In the genomic region with DNA sequence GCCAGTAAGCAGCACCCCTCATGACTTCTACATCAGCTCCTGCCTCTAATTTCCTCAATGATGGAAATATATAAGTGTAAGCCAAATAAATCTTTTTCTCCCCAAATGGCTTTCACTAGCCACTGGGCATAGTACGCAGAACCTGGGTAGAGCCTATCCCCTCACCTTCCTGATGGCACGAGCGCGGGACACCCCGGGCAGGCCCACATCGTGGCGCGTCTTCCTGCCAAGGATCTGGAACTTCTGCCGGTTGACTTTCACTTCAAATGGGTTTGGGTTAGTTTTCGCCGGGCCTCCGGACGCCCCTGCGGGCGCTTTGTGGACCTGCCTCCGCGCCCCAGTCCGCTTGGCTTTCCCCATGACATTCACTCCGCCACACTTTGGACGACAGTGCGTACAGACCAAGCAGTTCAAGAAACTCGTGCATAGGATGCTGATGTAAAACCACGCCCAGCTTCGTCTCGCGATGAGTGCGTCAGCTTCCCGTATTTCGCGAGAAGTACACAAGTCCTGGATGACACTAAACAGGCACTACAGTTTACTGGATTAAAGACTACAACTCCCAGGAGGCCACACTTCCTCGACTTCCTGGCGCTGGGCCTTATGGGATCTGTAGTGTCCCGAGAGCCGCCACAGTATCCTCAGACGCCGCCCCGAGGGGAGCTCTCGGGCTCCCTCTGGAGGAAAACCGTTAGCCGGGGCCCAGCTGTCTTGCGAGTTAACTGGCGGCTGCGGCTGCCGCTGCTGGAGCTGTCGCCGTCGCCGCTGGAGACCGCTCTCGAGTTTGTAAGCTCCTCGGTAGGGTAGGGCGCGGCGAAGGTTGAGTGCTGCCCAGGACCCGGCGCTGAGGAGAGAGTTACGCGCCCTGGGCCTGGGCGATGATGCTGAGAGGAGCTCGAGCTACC, we compare ENCODE assay signal across 8 mouse cellular contexts. TPM values are rescaled to one million over a fixed set of nuclear protein-coding genes. Genes with fewer than 3 reads are reported as not detected.
DNase-seq lines count a peak whose midpoint lies in the region; ATAC-seq and TF ChIP-seq lines count a peak whose summit lies in the region.

A gene (minus strand): TSS at position 463 of the 905 bp plus-strand sequence.
A gene (plus strand): TSS at position 694 of the 905 bp plus-strand sequence.

- H3K27ac ChIP-seq in hindbrain, embryonic 10.5 days = peak within 1 kb of the TSS; percentile 89
- peak within 1 kb of the TSS; percentile 91 for H3K27ac ChIP-seq in lung, postnatal 0 days (ENCODE audit: low read length)

- peaks cover 30% of the 10 kb centered on the region for H3K36me3 ChIP-seq in hindbrain, embryonic 10.5 days
- H3K36me3 ChIP-seq in lung, postnatal 0 days (ENCODE audit: insufficient read depth, low read length) = 0 out of 2 replicates have a peak, but pooled peaks cover 13% of the 10 kb centered on the region

- ATAC-seq in frontal cortex, adult (ENCODE audit: low TSS enrichment) = peak; percentile 98
- peak; percentile 100 for ATAC-seq in lung, postnatal 0 days

- H3K9me3 ChIP-seq in hindbrain, embryonic 10.5 days = no peaks in the 10 kb centered on the region
- H3K9me3 ChIP-seq in lung, postnatal 0 days (ENCODE audit: low read length) = no peaks in the 10 kb centered on the region

- TF ChIP-seq EP300 in lung, postnatal 0 days (IDR thresholded peaks at IDR 0.05) = peak; percentile 76

- WGBS in hindbrain, embryonic 10.5 days = under 1% methylated on average over 60 of the region's 60 CpGs
- under 1% methylated on average over 59 of the region's 60 CpGs for WGBS in lung, postnatal 0 days

- peak; percentile 94 for TF ChIP-seq CTCF in lung, postnatal 0 days (IDR thresholded peaks at IDR 0.05)

- H3K4me2 ChIP-seq in lung, postnatal 0 days (replicated peaks; ENCODE audit: low read depth, low read length) = peak within 1 kb of the TSS; percentile 74

- peaks cover 7% of the 10 kb centered on the region for H3K4me1 ChIP-seq in hindbrain, embryonic 10.5 days (replicated peaks)
- no peaks in the 10 kb centered on the region for H3K4me1 ChIP-seq in lung, postnatal 0 days (ENCODE audit: insufficient read depth, low read depth, low read length)

- H3K4me3 ChIP-seq in hindbrain, embryonic 10.5 days = peak within 1 kb of the TSS; percentile 72
- peak within 1 kb of the TSS; percentile 60 for H3K4me3 ChIP-seq in lung, postnatal 0 days (ENCODE audit: low read depth, low read length)

- peak; percentile 100 for DNase-seq in MN1 (ENCODE audit: low spot score)
- DNase-seq in cerebellum, adult 9-10 months = peak; percentile 100
- DNase-seq in hindbrain, embryonic 10.5 days (ENCODE audit: low spot score) = peak; percentile 99
- DNase-seq in layer of hippocampus, adult 9-11 months = peak; percentile 100
- DNase-seq in lung, postnatal 0 days (ENCODE audit: low spot score) = peak; percentile 100
- peak; percentile 97 for DNase-seq in ovary, postnatal 14 days (ENCODE audit: low spot score)
- peak; percentile 99 for DNase-seq in thymus, postnatal 14 days

- peak within 1 kb of the TSS; percentile 65 for H3K9ac ChIP-seq in lung, postnatal 0 days (replicated peaks; ENCODE audit: low read depth)

- 0 out of 2 replicates have a peak, but pooled peaks cover 3% of the 10 kb centered on the region for H3K27me3 ChIP-seq in hindbrain, embryonic 10.5 days (ENCODE audit: insufficient read depth, poor library complexity, severe bottlenecking)
- no peaks in the 10 kb centered on the region for H3K27me3 ChIP-seq in lung, postnatal 0 days (replicated peaks; ENCODE audit: insufficient read depth, low read length)

RNA-seq across cellular contexts. Expression of the first gene that starts in this region (rescaled TPM):
- polyA plus RNA-seq in hindbrain, embryonic 10.5 days (2016; fragmentation: Nextera tagmentation; extraction: Ambion mirVana) = 19.7 and 27.4 TPM in 2 replicates
- 11.1 and 11.6 TPM in 2 replicates for polyA plus RNA-seq in lung, postnatal 0 days (2015; fragmentation: Nextera tagmentation; extraction: Ambion mirVana)

RNA-seq across cellular contexts. Expression of the second gene that starts in this region (rescaled TPM):
- polyA plus RNA-seq in hindbrain, embryonic 10.5 days (2016; fragmentation: Nextera tagmentation; extraction: Ambion mirVana) = 2.0 and 2.1 TPM in 2 replicates
- polyA plus RNA-seq in lung, postnatal 0 days (2015; fragmentation: Nextera tagmentation; extraction: Ambion mirVana) = 3.5 and 5.1 TPM in 2 replicates

Comparison
In these comparisons a context has a peak if more than half of its experiments do, and no peak if none do; other contexts are left out.
1. Peak in every context shown above with its lines: DNase-seq, ATAC-seq, H3K4me3 ChIP-seq and H3K27ac ChIP-seq.